Mouse (Mus musculus) layer of hippocampus, adult 9-11 months (tissue): ENCODE measurements around the gene Kcne2.

Experiments
- DNase-seq: peaks from one replicate; pipeline ENCODE4 v3.0.0; 2022

Gene Kcne2

GRCm38 (mm10) chr16:92292101-92292500, at the start of gene Kcne2:
Gene Kcne2 (plus strand): TSS chr16:92292389.
- no peak for DNase-seq

DNA sequence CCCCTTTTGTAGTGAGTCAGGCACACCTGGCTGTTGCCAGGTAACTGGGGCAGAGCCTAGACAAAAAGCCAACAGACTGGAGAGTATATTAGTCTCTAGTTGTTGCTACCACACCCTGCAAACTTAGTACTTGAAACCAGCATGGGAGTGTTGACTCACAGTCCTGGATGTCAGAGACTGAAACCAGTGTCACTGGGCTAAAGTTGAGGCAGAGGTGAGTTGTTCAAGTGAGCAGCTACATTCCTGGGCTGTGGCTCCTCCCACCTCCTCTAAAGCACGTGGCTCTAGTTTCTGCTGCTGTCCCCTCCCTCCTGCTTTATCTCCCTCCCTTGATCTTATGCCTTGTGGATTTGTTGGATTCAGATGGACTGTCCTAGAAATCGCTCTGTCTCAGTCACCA, 46.3 kb upstream of the Kcne2 start:
- DNase-seq = no peak

DNA sequence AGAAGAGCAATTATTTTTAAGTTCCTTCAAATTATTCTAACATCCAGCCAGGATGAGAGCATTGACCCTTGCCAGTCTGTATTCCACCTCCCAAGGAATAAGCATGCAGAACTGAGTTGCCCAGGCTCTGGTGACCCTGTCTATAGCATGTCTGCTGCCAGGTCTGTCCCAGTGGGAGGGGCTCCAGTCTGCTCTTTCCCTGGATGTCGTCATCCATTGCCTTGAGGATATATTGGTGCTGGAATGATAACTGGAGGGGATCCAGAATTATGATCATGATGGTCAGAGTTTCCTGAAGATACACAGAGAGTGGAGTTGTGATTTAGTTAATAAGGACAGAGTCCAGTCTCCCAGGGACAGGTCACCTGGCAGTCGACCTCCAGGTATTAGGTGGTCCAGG, 45.2 kb upstream of the Kcne2 start:
- DNase-seq = no peak

- DNase-seq = no peak
Measured at GRCm38 (mm10) chr16:92247700-92248099, 44.5 kb upstream of the Kcne2 start.

- no peak for DNase-seq
Measured at GRCm38 (mm10) chr16:92249681-92250080, 42.5 kb upstream of the Kcne2 start.

- DNase-seq = no peak
Measured at GRCm38 (mm10) chr16:92250452-92250851, 41.7 kb upstream of the Kcne2 start.

GRCm38 (mm10) chr16:92254316-92254715, 37.9 kb upstream of the Kcne2 start:
- DNase-seq = no peak

DNA sequence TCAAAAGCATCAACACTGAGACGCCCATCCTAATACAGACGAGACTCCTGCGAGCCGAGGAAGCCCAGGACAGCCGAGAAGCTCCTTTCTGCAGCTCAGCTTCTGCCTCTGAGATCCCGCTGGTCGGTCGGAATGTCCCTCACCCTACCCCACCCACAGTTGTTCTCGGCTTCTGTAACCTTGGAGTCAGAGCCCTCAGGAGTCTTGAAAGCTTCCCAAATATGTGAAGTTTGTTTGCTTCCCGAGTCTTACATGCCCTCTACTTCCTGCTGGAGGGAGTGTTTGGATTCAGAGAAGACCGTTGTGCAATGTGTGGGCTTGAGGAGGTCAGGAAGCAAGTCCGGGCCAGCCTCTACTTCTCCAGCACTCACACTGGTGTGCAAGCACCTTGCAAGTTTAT, 24.3 kb upstream of the Kcne2 start:
- no peak for DNase-seq

- no peak for DNase-seq
Measured at GRCm38 (mm10) chr16:92274516-92274915, 17.7 kb upstream of the Kcne2 start.

DNA sequence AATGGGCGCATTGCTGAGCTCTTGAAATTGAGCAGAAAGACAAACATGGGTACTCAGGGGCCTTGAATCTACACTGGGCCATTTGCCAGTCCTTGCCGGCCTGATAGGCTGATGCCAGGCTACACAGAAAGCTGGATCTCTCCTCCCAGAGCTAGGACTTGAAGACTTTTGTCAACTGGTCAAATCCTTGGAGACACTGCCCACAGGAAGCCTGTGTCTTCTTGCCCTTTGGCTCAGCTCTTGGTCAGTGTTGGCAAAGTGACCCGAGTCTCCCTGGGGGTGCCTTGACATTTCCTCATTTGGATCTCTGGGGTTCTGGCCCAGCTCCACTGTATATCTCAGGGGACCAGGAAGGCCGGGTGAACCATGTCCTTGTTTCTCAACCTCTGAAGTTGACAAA, 16.7 kb upstream of the Kcne2 start:
- DNase-seq = no peak

GRCm38 (mm10) chr16:92282671-92283070, 9.5 kb upstream of the Kcne2 start:
- DNase-seq = no peak

DNA sequence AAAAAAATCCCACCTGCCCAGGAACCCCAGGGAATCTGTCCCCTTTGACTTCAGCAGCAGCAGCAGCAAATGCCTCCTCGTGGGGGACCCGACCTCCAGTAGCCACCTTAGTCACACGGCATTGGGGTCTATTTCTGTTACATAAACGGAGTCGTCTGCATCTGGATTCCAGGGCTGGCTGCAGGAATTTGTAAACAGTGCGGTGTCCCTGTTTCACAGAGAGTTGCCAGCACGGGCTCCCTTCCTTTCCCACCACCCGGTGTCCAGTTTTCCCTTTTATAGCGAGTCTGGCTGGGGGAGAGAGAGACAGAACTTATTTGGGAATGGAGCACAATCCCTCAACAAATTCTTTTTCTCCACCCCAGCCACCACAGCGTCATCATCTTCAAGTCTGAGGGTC, 7.1 kb upstream of the Kcne2 start:
- DNase-seq = no peak

DNA sequence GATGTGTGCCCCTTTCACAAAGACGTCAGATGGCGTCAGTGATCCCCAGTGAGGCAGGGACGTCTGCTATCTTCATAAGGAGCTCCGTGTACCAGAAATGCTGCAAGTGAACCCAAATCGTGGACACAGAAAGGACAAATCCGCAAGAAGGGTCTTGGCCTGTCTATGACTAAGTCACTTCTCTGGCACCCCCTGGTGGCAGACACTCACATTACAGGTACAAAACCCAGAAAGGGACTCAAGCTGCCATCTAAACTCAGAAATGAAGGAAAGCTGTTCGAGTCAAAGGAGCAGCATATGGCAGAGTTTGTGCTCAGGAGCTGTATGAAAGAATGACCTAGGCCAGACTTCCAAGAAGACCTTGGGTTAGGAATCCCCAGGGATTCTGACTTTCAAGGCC, 5.6 kb upstream of the Kcne2 start:
- DNase-seq = peak; percentile 76

- no peak for DNase-seq
Measured at GRCm38 (mm10) chr16:92288778-92289177, 3.4 kb upstream of the Kcne2 start.

DNA sequence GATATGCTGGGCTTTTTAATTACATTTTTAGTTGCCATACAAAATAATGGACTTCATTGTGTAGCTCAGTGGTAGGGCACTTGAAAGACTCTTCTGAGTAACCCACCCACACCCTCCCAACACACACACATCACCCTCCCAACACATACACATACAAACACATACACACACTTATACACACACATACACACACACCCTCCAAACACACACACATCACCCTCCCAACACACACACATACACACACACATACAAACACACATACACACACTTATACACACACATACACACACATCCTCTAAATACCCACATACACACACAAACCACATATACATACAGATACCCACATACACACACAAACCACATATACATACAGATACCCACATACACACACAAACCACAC, 2.1 kb upstream of the Kcne2 start:
- DNase-seq = no peak

DNA sequence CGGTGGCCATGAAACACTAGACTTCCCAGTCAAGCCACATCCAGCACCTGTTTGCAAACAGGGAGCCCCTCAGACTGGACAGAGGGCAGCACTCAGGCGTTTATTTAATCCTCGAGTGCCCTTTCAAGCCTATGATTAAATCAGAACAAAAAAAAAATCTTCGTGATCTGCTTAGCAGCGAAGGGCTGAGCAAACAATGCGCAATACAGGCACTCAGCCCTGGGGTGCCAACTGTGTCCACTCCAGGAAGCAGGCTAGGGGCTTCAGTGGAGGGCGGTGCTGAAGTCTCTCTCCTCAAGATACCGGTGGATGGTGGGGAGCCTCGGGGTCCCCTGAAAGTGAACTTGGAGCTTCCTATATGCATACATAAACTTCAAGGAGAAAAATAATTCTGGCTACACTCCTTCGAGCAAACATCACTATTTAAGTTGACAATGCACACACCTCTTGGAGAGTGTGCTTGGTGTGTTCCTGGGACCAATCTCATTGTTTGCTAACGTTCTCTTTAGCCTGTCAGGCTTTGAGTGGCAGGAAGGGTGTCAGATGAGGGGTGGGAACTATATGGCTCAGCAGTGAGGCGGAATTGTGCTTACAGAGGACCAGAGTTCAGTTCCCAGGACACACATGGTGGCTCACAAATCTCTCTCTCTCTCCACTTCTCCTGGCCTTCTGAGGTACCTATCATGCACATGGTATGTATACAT, 2.2 kb downstream of the Kcne2 start:
- no peak for DNase-seq

DNA sequence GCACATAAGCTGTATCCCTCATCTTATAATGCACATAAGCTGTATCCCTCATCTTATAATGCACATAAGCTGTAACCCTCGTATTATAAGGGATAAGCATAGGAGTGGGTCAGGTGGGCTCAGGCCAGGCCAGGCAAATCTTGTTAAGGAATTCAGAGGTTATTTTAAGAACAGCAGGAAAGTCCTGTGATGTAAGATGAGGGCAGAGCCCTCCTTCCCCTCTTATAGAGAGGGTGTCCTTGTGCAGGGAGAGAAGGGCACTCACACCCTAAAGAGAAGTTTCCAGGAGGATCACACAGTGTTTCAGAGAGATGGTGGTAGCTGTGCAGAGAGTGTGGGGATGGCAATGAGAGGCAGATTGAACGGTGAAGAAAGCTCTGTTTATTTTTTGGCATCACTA, 3.1 kb downstream of the Kcne2 start:
- no peak for DNase-seq

- DNase-seq = peak; percentile 97
Measured at GRCm38 (mm10) chr16:92300649-92301411, 8.6 kb downstream of the Kcne2 start, which contains the start of gene Smim11. Gene Smim11 (plus strand): TSS chr16:92301286.

DNA sequence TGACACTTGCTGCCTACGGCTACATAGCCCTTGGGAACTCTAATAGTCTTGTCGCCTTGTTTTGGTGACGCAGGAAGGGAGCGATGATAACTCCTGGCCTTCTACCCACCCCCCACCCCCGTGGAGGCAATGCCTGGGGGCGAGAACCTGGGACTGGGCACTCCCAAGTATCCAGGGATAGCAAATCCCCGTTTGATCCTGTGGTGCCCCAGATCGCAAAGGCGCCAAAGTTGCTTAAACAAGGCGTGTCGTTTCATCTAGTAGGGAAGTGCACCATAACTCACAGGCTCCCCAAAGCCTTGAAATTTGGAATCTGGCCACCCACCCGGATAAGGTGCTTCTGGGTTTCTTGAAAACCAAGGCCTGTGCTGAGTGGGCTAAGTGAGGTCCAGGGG, 9.2 kb downstream of the Kcne2 start:
- no peak for DNase-seq

- no peak for DNase-seq
Measured at GRCm38 (mm10) chr16:92301989-92302388, 9.8 kb downstream of the Kcne2 start.

GRCm38 (mm10) chr16:92302506-92302905, 10.3 kb downstream of the Kcne2 start:
- no peak for DNase-seq

GRCm38 (mm10) chr16:92305519-92305918, 13.3 kb downstream of the Kcne2 start:
- no peak for DNase-seq

GRCm38 (mm10) chr16:92307947-92308346, 15.8 kb downstream of the Kcne2 start:
- DNase-seq = no peak

- no peak for DNase-seq
Measured at GRCm38 (mm10) chr16:92309126-92309525, 16.9 kb downstream of the Kcne2 start.
